Mouse (Mus musculus): ENCODE data around the gene Phf12.

DNA sequence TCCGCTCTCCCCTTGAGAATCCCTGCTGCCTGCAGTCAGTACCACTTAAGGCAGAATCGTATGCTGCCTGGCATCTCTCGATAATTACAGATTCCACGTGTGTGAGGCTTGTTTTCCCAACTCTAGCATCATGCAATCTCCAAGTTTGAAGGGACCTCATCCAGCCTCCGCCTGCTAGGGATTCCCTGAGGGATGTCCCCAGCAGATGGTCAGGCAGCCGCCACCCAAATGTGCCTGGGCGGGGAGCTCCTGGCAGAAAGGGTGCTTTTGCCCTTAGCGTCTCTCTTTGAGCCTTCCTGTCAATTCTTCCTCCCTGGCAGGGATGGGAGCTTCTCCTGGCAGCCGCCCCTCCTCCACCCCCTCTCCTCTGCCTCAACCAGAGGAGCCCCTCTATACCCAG is 22.4 kb upstream of the Phf12 start:
- TF ChIP-seq CTCF (IDR thresholded peaks at IDR 0.05; ENCODE audit: borderline replicate concordance, insufficient read depth, low read length): no peak
- no peak for TF ChIP-seq POLR2A (IDR thresholded peaks at IDR 0.05; ENCODE audit: low read depth, low read length)
